Mouse (Mus musculus) limb, embryonic 12.5 days (tissue): ENCODE measurements around the gene 4930572O03Rik. TPM values are rescaled to one million over a fixed set of nuclear protein-coding genes. Genes with fewer than 3 reads are reported as not detected.
"Not testable (repeated sequence)": the region's sequence is repeated elsewhere in the genome, so short reads cannot be mapped to it uniquely, and the experiment has no call there.

Experiments used
- ATAC-seq: fragments of 200-750 bp; cut with Nextera tagmentation; 2 replicates; pipeline ENCODE4 v1.8.0; 2017; ENCODE audit warnings: low read depth, moderate TSS enrichment; ENCODE audit not compliant: insufficient number of reproducible peaks, insufficient read depth, low FRiP score, low TSS enrichment
- H3K27ac ChIP-seq: fragments of 300-500 bp; sonication (generic); 2 replicates; pipeline ENCODE4 v1.5.1; 2016; ENCODE audit warnings: mild to moderate bottlenecking, moderate library complexity
- H3K27me3 ChIP-seq: fragments of 300-500 bp; sonication (generic); 2 replicates; pipeline ENCODE4 v1.6.1; 2016; ENCODE audit warnings: mild to moderate bottlenecking, moderate library complexity
- H3K36me3 ChIP-seq: fragments of 300-500 bp; sonication (generic); 2 replicates; pipeline ENCODE4 v1.6.1; 2016; ENCODE audit warnings: mild to moderate bottlenecking, moderate library complexity
- H3K4me1 ChIP-seq: fragments of 300-500 bp; sonication (generic); replicated peaks from 2 replicates; pipeline ENCODE4 v1.6.1; 2016
- H3K4me2 ChIP-seq: fragments of 300-500 bp; sonication (generic); 2 replicates; pipeline ENCODE4 v1.6.1; 2016; ENCODE audit warnings: mild to moderate bottlenecking, moderate library complexity
- H3K4me3 ChIP-seq: fragments of 300-500 bp; sonication (generic); replicated peaks from 2 replicates; pipeline ENCODE4 v1.5.1; 2016; ENCODE audit warnings: mild to moderate bottlenecking
- H3K9ac ChIP-seq: fragments of 300-500 bp; sonication (generic); replicated peaks from 2 replicates; pipeline ENCODE4 v1.6.1; 2016; ENCODE audit warnings: mild to moderate bottlenecking, moderate library complexity
- H3K9me3 ChIP-seq: fragments of 300-500 bp; sonication (generic); 2 replicates; pipeline ENCODE4 v1.6.1; 2016; ENCODE audit warnings: mild to moderate bottlenecking, moderate library complexity
- whole genome bisulfite sequencing: fragments of 180-500 bp; shearing (Covaris S2); methylation state at CpG from one replicate; pipeline ENCODE4 v1.1.7; 2016; 5-methylcytosine and 5-hydroxymethylcytosine counted together
- polyA plus RNA-seq: library from polyadenylated mRNA; unstranded; fragments of >200 nt; fragmentation: Nextera tagmentation; extraction: Ambion mirVana; gene quantifications from 2 replicates; pipeline ENCODE4 v1.2.1, GENCODE M21; 2016

The 4930572O03Rik gene
- polyA plus RNA-seq, 1 experiment from 2014 or later: not detected

GRCm38 (mm10) chr5:15610695-15611094 is 46.2 kb downstream of the 4930572O03Rik start:
- WGBS: 7% methylated on average over 1 of the region's 1 CpGs
- H3K36me3 ChIP-seq, H3K27ac ChIP-seq, H3K4me2 ChIP-seq, H3K4me3 ChIP-seq, H3K27me3 ChIP-seq, H3K4me1 ChIP-seq, ATAC-seq, H3K9ac ChIP-seq, H3K9me3 ChIP-seq: not testable (repeated sequence)

GRCm38 (mm10) chr5:15606677-15607076 is 50.2 kb downstream of the 4930572O03Rik start:
- ATAC-seq: peak; percentile 52; the same call in 1 of the 2 replicates
- H3K4me2 ChIP-seq, H3K4me1 ChIP-seq, H3K27me3 ChIP-seq, H3K36me3 ChIP-seq, H3K9ac ChIP-seq, H3K4me3 ChIP-seq, H3K27ac ChIP-seq: not testable (repeated sequence)
- H3K9me3 ChIP-seq: peaks cover 21% of the 10 kb centered on the region
- WGBS: 68% methylated on average over 6 of the region's 6 CpGs

GRCm38 (mm10) chr5:15603585-15603984 is 53.3 kb downstream of the 4930572O03Rik start:
- not testable (repeated sequence) for H3K27ac ChIP-seq, H3K4me3 ChIP-seq, H3K27me3 ChIP-seq, H3K36me3 ChIP-seq, H3K9ac ChIP-seq, H3K4me1 ChIP-seq, H3K4me2 ChIP-seq, ATAC-seq
- peaks cover 33% of the 10 kb centered on the region for H3K9me3 ChIP-seq
- 72% methylated on average over 8 of the region's 8 CpGs for WGBS

- H3K4me3 ChIP-seq, ATAC-seq, H3K4me1 ChIP-seq, H3K27ac ChIP-seq, H3K36me3 ChIP-seq, H3K9ac ChIP-seq, H3K4me2 ChIP-seq, H3K27me3 ChIP-seq: not testable (repeated sequence)
- 66% methylated on average over 2 of the region's 2 CpGs for WGBS
- peaks cover 33% of the 10 kb centered on the region for H3K9me3 ChIP-seq
These were observed 53.9 kb downstream of the 4930572O03Rik start for GRCm38 (mm10) chr5:15603008-15603407.

- H3K27me3 ChIP-seq, H3K9ac ChIP-seq, H3K27ac ChIP-seq, H3K4me2 ChIP-seq, H3K4me3 ChIP-seq, ATAC-seq, H3K36me3 ChIP-seq, H3K4me1 ChIP-seq: not testable (repeated sequence)
- peaks cover 32% of the 10 kb centered on the region for H3K9me3 ChIP-seq
- 59% methylated on average over 3 of the region's 3 CpGs for WGBS
These were observed 54.4 kb downstream of the 4930572O03Rik start for GRCm38 (mm10) chr5:15602424-15602947.

Other genes starting within 250 kb of the 4930572O03Rik start
- gene Gm21149, start 180.5 kb downstream of the 4930572O03Rik start, polyA plus RNA-seq: not detected in 2 replicates
- gene Gm21190, start 127.8 kb downstream of the 4930572O03Rik start, polyA plus RNA-seq: not detected in 2 replicates
- not detected in 2 replicates for gene Gm21083, start 79.7 kb downstream of the 4930572O03Rik start, polyA plus RNA-seq
- not detected in 2 replicates for gene Speer4d, start 38.0 kb downstream of the 4930572O03Rik start, polyA plus RNA-seq
- not detected in 2 replicates for gene Speer4c, start 57.2 kb upstream of the 4930572O03Rik start, polyA plus RNA-seq